Mouse (Mus musculus): Measurements from ENCODE around the gene Nat10. TPM values are rescaled to one million over a fixed set of nuclear protein-coding genes. Genes with fewer than 3 reads are reported as not detected.

Nat10 gene
- total and polyA plus RNA-seq, 2 experiments from 2014 or later, result 13.9 to 49.2 TPM

GRCm38 (mm10) chr2:103707056-103707776, 53.9 kb downstream of the Nat10 start:
- no peak for DNase-seq
- Histone ChIP-seq H3K9ac (no peak overlapping the region), H3K27me3 (ENCODE audit: insufficient read depth, low read length) (no peaks in the 10 kb centered on the region), H3K9me3 (ENCODE audit: low read length) (no peaks in the 10 kb centered on the region), H3K36me3 (ENCODE audit: insufficient read depth) (0 out of 2 replicates have a peak, but pooled peaks cover under 1% of the 10 kb centered on the region), H3K4me1 (ENCODE audit: insufficient read depth) (no peaks in the 10 kb centered on the region), H3K4me3 (ENCODE audit: low read depth, low read length) (no peak overlapping the region), H3K27ac (ENCODE audit: low read depth, low read length) (no peak overlapping the region), H3K4me2 (ENCODE audit: low read depth) (no peak overlapping the region)
- WGBS, result 84% methylated on average over 6 of the region's 6 CpGs
- no peak for ATAC-seq
- no peak for TF ChIP-seq CTCF (IDR thresholded peaks at IDR 0.05; ENCODE audit: low read depth)

GRCm38 (mm10) chr2:103706226-103706625, 54.8 kb downstream of the Nat10 start:
- H3K9ac ChIP-seq, result no peak overlapping the region
- TF ChIP-seq CTCF (IDR thresholded peaks at IDR 0.05; ENCODE audit: low read depth), result no peak
- DNase-seq, result peak; percentile 43
- 0 out of 2 replicates have a peak, but pooled peaks cover 4% of the 10 kb centered on the region for H3K36me3 ChIP-seq (ENCODE audit: insufficient read depth)
- no peaks in the 10 kb centered on the region for H3K27me3 ChIP-seq (ENCODE audit: insufficient read depth, low read length)
- WGBS, result 24% methylated on average over 11 of the region's 11 CpGs
- H3K9me3 ChIP-seq (ENCODE audit: low read length), result no peaks in the 10 kb centered on the region
- ATAC-seq, result peak; percentile 74
- H3K4me2 ChIP-seq (ENCODE audit: low read depth), result no peak overlapping the region
- no peak overlapping the region for H3K4me3 ChIP-seq (ENCODE audit: low read depth, low read length)
- H3K4me1 ChIP-seq (ENCODE audit: insufficient read depth), result no peaks in the 10 kb centered on the region
- no peak overlapping the region for H3K27ac ChIP-seq (ENCODE audit: low read depth, low read length)

DNA sequence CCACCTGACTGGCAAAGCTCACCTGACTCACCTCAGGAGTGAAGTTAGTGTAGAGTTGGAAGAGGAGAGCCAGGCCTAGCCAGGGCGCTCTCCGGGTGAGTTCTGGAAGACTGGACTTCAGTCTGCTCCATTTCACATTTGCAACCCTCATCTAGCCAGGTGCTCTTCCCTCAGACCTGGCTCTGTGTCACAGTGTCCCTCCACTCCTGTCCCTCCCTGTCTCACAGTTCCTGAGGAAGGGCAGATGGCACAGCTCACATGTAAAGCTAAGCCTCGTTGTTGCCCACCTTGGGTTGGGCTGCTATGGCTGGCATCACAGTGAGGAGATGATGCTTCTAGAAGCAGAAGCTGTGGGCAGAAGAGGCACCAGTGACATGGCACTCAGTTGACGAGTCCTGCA, 55.2 kb downstream of the Nat10 start:
- DNase-seq (no peak), ATAC-seq (no peak)
- Histone ChIP-seq H3K4me3 (ENCODE audit: low read depth, low read length) (no peak overlapping the region), H3K36me3 (ENCODE audit: insufficient read depth) (0 out of 2 replicates have a peak, but pooled peaks cover 4% of the 10 kb centered on the region), H3K4me2 (ENCODE audit: low read depth) (no peak overlapping the region), H3K9me3 (ENCODE audit: low read length) (no peaks in the 10 kb centered on the region), H3K9ac (no peak overlapping the region), H3K27me3 (ENCODE audit: insufficient read depth, low read length) (no peaks in the 10 kb centered on the region), H3K27ac (ENCODE audit: low read depth, low read length) (no peak overlapping the region), H3K4me1 (ENCODE audit: insufficient read depth) (no peaks in the 10 kb centered on the region)
- TF ChIP-seq CTCF (IDR thresholded peaks at IDR 0.05; ENCODE audit: low read depth), result no peak
- 77% methylated on average over 4 of the region's 4 CpGs for WGBS

DNA sequence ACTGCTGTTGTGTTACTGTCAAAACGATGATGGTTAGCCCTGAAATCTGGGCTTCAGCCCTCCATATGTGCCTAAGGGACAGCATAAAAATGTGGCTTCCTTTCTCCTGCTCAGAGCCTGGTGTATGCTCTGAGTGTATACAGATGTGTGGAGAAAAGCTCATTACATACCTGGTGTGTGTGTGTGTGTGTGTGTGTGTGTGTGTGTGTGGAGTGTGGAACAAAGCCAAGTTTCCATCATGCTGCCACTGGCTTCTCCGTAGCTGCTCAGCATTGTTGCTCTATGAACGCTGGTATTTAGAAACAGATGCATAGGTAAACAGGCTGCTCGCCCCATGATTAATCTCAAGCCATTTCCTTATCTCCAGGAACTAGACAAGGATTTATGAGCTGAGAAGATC, 57.2 kb downstream of the Nat10 start:
- no peak overlapping the region for H3K9ac ChIP-seq
- no peak for TF ChIP-seq CTCF (IDR thresholded peaks at IDR 0.05; ENCODE audit: low read depth)
- no peak overlapping the region for H3K4me3 ChIP-seq (ENCODE audit: low read depth, low read length)
- 0 out of 2 replicates have a peak, but pooled peaks cover 4% of the 10 kb centered on the region for H3K36me3 ChIP-seq (ENCODE audit: insufficient read depth)
- H3K27me3 ChIP-seq (ENCODE audit: insufficient read depth, low read length), result no peaks in the 10 kb centered on the region
- H3K4me2 ChIP-seq (ENCODE audit: low read depth), result no peak overlapping the region
- no peaks in the 10 kb centered on the region for H3K4me1 ChIP-seq (ENCODE audit: insufficient read depth)
- 60% methylated on average over 4 of the region's 4 CpGs for WGBS
- no peaks in the 10 kb centered on the region for H3K9me3 ChIP-seq (ENCODE audit: low read length)
- no peak for DNase-seq
- peak; percentile 11; the same call in 1 of the 2 replicates for ATAC-seq
- H3K27ac ChIP-seq (ENCODE audit: low read depth, low read length), result no peak overlapping the region

- H3K4me2 ChIP-seq (ENCODE audit: low read depth), result no peak overlapping the region
- no peak overlapping the region for H3K27ac ChIP-seq (ENCODE audit: low read depth, low read length)
- no peak for TF ChIP-seq CTCF (IDR thresholded peaks at IDR 0.05; ENCODE audit: low read depth)
- ATAC-seq, result no peak
- H3K9ac ChIP-seq, result no peak overlapping the region
- H3K4me3 ChIP-seq (ENCODE audit: low read depth, low read length), result no peak overlapping the region
- H3K27me3 ChIP-seq (ENCODE audit: insufficient read depth, low read length), result no peaks in the 10 kb centered on the region
- H3K4me1 ChIP-seq (ENCODE audit: insufficient read depth), result no peaks in the 10 kb centered on the region
- DNase-seq, result no peak
- no peaks in the 10 kb centered on the region for H3K9me3 ChIP-seq (ENCODE audit: low read length)
- H3K36me3 ChIP-seq (ENCODE audit: insufficient read depth), result 0 out of 2 replicates have a peak, but pooled peaks cover 4% of the 10 kb centered on the region
- WGBS, result 85% methylated on average over 10 of the region's 10 CpGs
Observed at GRCm38 (mm10) chr2:103703336-103703735, 57.7 kb downstream of the Nat10 start.

DNA sequence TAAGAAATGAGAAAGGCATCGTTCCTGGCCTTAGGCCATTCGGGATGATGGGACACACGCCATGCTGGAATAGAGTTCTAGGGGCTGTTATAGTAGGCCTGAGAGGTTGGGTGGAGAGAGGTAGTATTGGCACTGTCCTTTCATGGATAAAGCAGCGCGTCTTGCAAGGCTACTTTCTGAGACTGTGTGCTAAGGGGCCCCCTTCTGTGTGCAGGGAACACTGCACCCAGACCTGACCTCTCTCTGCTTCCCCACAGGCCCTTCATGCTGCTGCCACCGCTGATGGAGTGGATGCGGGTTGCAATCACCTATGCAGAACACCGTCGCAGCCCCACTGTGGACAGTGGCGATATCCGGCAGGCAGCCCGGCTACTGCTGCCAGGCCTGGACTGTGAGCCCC, 60.6 kb downstream of the Nat10 start:
- H3K4me1 ChIP-seq (ENCODE audit: insufficient read depth), result no peaks in the 10 kb centered on the region
- H3K27me3 ChIP-seq (ENCODE audit: insufficient read depth, low read length), result no peaks in the 10 kb centered on the region
- no peak overlapping the region for H3K4me3 ChIP-seq (ENCODE audit: low read depth, low read length)
- no peak overlapping the region for H3K4me2 ChIP-seq (ENCODE audit: low read depth)
- no peak overlapping the region for H3K27ac ChIP-seq (ENCODE audit: low read depth, low read length)
- ATAC-seq (peak; percentile 62; the same call in 1 of the 2 replicates), DNase-seq (no peak)
- 0 out of 2 replicates have a peak, but pooled peaks cover 4% of the 10 kb centered on the region for H3K36me3 ChIP-seq (ENCODE audit: insufficient read depth)
- peak; percentile 44 for TF ChIP-seq CTCF (IDR thresholded peaks at IDR 0.05; ENCODE audit: low read depth)
- 74% methylated on average over 12 of the region's 12 CpGs for WGBS
- no peaks in the 10 kb centered on the region for H3K9me3 ChIP-seq (ENCODE audit: low read length)
- no peak overlapping the region for H3K9ac ChIP-seq

DNA sequence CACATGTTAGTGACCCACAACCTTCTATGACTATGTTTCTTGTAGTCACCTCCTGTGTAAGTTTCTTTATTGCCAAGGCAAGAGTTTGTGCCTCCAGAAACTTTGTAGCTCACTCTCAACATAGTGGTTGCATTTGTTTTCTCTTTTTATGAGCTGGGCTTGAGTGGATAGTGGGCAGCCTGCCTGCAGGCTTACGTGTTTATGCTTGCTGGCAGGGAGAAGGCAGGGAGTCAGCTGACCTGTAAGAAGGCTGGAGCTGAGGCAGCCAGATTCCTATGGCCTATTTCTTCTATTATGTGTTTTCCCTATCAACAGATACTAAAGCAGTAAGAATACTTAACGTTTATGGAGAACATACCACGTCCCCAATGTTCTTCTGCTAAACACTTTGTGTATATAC, 64.9 kb downstream of the Nat10 start:
- no peaks in the 10 kb centered on the region for H3K4me1 ChIP-seq (ENCODE audit: insufficient read depth)
- H3K36me3 ChIP-seq (ENCODE audit: insufficient read depth), result no peaks in the 10 kb centered on the region
- no peak overlapping the region for H3K4me2 ChIP-seq (ENCODE audit: low read depth)
- 65% methylated on average over 3 of the region's 3 CpGs for WGBS
- no peak for ATAC-seq
- no peaks in the 10 kb centered on the region for H3K27me3 ChIP-seq (ENCODE audit: insufficient read depth, low read length)
- H3K9me3 ChIP-seq (ENCODE audit: low read length), result no peaks in the 10 kb centered on the region
- no peak for DNase-seq
- H3K9ac ChIP-seq, result no peak overlapping the region
- H3K4me3 ChIP-seq (ENCODE audit: low read depth, low read length), result no peak overlapping the region
- no peak for TF ChIP-seq CTCF (IDR thresholded peaks at IDR 0.05; ENCODE audit: low read depth)
- H3K27ac ChIP-seq (ENCODE audit: low read depth, low read length), result no peak overlapping the region
